ENCODE assay signal across 9 mouse cellular contexts in the genomic region with DNA sequence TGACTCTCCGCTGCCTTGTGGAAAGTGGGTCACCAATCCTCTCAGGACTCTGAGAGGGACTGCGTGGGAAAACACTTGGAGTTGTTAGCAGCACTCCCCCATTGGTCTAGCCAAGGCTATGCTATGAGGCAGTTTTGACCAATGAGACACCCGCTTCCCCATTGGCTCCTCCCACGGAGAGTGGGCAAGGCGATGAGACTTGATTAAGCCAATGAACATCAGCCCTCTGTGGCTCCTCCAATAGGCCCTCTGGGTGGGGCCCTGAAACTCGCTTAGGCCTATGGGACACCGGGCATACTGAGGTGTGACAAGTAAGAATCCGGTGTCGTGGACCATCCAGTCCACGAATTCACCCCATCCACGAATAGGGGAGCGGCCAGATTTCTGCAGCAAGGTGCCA. TPM values are rescaled to one million over a fixed set of nuclear protein-coding genes. Genes with fewer than 3 reads are reported as not detected.
A peak's percentile ranks its signal among the peaks of the same experiment; 100 is the strongest.
DNase-seq lines count a peak whose midpoint lies in the region; ATAC-seq and TF ChIP-seq lines count a peak whose summit lies in the region.
"Had no signal": no experiment of that assay in that cellular context is flagged by ENCODE, and none has a peak within 500 bp of the region (broad histone marks: within the 10 kb centered on the region; RNA-seq: fewer than 3 reads in every experiment).

No protein-coding gene starts in this region.

- no peaks in the 10 kb centered on the region for H3K9me3 ChIP-seq in heart, embryonic 15.5 days (replicated peaks)
- no peaks in the 10 kb centered on the region for H3K9me3 ChIP-seq in stomach, embryonic 14.5 days (ENCODE audit: control insufficient read depth, low read depth, low read length)

- H3K36me3 ChIP-seq in heart, embryonic 15.5 days = no peaks in the 10 kb centered on the region
- no peaks in the 10 kb centered on the region for H3K36me3 ChIP-seq in stomach, embryonic 14.5 days (ENCODE audit: control insufficient read depth, insufficient read depth, low read length)

- no peak for ATAC-seq in heart, embryonic 15.5 days (replicated peaks; ENCODE audit: insufficient number of reproducible peaks, insufficient read depth, low FRiP score, low read depth)
- peak; percentile 64 for ATAC-seq in stomach, embryonic 14.5 days (ENCODE audit: insufficient number of reproducible peaks, insufficient read depth, low FRiP score, low read depth)

- no peak overlapping the region for H3K27ac ChIP-seq in heart, embryonic 15.5 days
- H3K27ac ChIP-seq in layer of hippocampus, adult 2 months = no peak overlapping the region
- no peak overlapping the region for H3K27ac ChIP-seq in stomach, embryonic 14.5 days (ENCODE audit: low read length)

- WGBS in heart, embryonic 15.5 days = 7% methylated on average over 12 of the region's 12 CpGs
- 9% methylated on average over 12 of the region's 12 CpGs for WGBS in stomach, embryonic 14.5 days

- H3K4me1 ChIP-seq in heart, embryonic 15.5 days (replicated peaks) = peaks cover 6% of the 10 kb centered on the region; the same call in 1 of the 2 replicates
- H3K4me1 ChIP-seq in stomach, embryonic 14.5 days (ENCODE audit: control insufficient read depth, insufficient read depth, low read length) = 0 out of 2 replicates have a peak, but pooled peaks cover 3% of the 10 kb centered on the region

- peak overlapping the region; percentile 8; the same call in 1 of the 2 replicates for H3K4me3 ChIP-seq in heart, embryonic 15.5 days
- H3K4me3 ChIP-seq in layer of hippocampus, adult 2 months = peak overlapping the region; percentile 39
- H3K4me3 ChIP-seq in stomach, embryonic 14.5 days (ENCODE audit: low read depth, low read length) = peak overlapping the region; percentile 11; the same call in 1 of the 2 replicates

- DNase-seq in heart, adult 9 months (ENCODE audit: low spot score in 2 of 2) = no peak
- peak; percentile 39 to 42 for DNase-seq in cerebellum, postnatal 14 days
- DNase-seq in gonadal fat pad, adult 2 months (ENCODE audit: low read depth) = peak; percentile 24
- peak; percentile 36 to 51 for DNase-seq in layer of hippocampus, adult 2 months (ENCODE audit: low spot score in 2 of 2)
- peak; percentile 70 for DNase-seq in lung, postnatal 36 days
- no peak for DNase-seq in gastrocnemius, adult 18-20 months (ENCODE audit: low spot score)

- H3K9ac ChIP-seq in heart, embryonic 15.5 days = no peak overlapping the region
- H3K9ac ChIP-seq in stomach, embryonic 14.5 days (replicated peaks; ENCODE audit: low read depth, low read length) = no peak overlapping the region

- no peak for TF ChIP-seq CTCF in layer of hippocampus, adult 2 months (conservative IDR thresholded peaks at IDR 0.05)

- H3K27me3 ChIP-seq in heart, embryonic 15.5 days = peaks cover 73% of the 10 kb centered on the region
- no peaks in the 10 kb centered on the region for H3K27me3 ChIP-seq in stomach, embryonic 14.5 days (ENCODE audit: control insufficient read depth, insufficient read depth, low read length)

- H3K4me2 ChIP-seq in heart, embryonic 15.5 days = peak overlapping the region; percentile 29; the same call in 1 of the 2 replicates
- H3K4me2 ChIP-seq in stomach, embryonic 14.5 days (replicated peaks; ENCODE audit: low read depth, low read length) = peak overlapping the region; percentile 41

RNA-seq across cellular contexts. Expression of a gene that starts 36.3 kb away (rescaled TPM):
- polyA plus RNA-seq in heart, embryonic 15.5 days (2015; fragmentation: Nextera tagmentation; extraction: Ambion mirVana) = 0.13 and 0.76 TPM in 2 replicates
- polyA plus RNA-seq in gonadal fat pad, adult 2 months (2012; rRNA removed) = 32.4 and 41.7 TPM in 2 replicates
- 1 to 10 TPM; 9.3 to 9.6 TPM for total RNA-seq in layer of hippocampus, adult 2 months (2021)
- polyA plus RNA-seq in stomach, embryonic 14.5 days (2014; fragmentation: Nextera tagmentation; extraction: Ambion mirVana) = 0.23 and 0.42 TPM in 2 replicates
- total RNA-seq in gastrocnemius, adult 18-20 months (2021) = under 1 TPM; 0.30 to 0.52 TPM
- total RNA-seq: hematopoietic stem cell, adult 5-6 weeks had no signal

Comparison
In these comparisons a context has a peak if more than half of its experiments do, and no peak if none do; other contexts are left out.
1. DNase-seq: peak in cerebellum, postnatal 14 days (2 of 2), gonadal fat pad, adult 2 months (single experiment), layer of hippocampus, adult 2 months (2 of 2) and lung, postnatal 36 days (single experiment); none in heart, adult 9 months (0 of 2) and gastrocnemius, adult 18-20 months (single experiment).
2. RNA of a gene that starts 36.3 kb away (polyA plus RNA-seq): 32.4 to 41.7 TPM in gonadal fat pad, adult 2 months; 0.23 to 0.42 TPM in stomach, embryonic 14.5 days and 0.13 to 0.76 TPM in heart, embryonic 15.5 days; every median in the first group is over 10 times any median in the second.
3. Peak in every context shown above with its lines, with median percentiles within 50 percentile points of each other: H3K4me3 ChIP-seq.